Mouse (Mus musculus): ENCODE results near the gene Plekha4.
A peak's percentile ranks its signal among the peaks of the same experiment; 100 is the strongest.

Plekha4 gene

GRCm38 (mm10) chr7:45573954-45574353 is 47.8 kb downstream of the Plekha4 start:
- DNase-seq = no peak

DNA sequence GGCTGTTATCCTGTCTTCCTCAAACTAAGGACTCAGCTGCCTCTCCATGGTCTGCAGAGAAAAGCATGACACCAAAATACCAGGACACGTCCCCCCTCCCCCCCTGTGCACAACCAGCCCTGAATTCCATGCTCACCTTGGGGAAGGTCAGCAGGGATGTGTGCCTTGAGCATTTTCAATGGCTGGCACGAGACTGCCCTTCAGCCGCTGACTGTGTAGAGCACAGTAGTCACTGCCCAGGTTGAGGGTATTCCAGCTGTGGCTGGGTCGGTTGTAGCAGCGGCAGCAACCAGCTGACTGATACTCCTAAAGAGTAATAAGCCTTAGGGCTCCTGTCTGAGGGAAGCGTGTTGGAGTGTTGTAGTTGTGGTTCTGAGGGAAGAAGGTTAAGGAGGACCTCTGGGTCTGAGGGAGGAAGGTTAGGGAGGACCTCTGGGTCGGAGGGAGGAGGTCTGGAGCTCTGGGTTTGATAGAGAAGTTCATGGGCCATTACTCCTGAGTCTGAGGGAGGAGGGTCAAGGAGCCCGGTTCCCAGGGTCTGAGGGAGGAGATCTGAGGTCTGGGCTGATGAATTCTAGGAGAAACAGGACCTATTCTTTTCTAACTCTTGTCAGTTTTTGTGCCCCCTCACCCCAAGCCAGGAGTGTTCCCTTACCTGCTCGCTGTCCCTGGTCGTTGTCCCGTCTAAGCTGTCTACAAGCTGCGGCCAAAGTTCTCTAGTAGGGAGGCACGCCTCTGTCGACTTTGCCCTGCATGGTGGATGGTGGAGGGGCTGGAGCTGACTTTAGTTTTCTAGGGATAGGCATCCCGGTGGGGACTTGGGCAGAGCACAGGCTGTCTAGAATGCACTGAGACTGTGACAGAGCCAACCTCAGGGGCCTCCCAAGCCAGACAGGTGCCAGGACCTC is 48.6 kb downstream of the Plekha4 start:
- DNase-seq = no peak

DNA sequence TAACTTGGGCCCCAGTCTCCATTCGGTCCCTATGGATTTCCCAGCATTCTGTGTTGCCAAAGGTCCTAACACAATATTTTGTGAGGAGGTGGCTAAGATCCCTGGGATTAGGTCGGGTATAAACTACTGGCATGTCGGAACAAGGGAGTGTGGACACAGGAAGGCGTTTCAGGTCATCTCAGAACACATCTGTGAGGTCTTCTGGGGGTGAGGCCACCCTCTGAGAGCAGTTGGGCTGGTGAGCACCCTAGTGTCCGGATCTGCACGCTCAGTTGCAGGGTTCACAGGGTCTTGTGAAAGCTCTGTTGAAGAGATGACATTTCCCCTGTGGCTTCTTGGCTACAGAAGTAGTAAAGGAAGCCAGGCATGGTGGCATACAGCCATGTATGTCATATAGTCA is 59.8 kb downstream of the Plekha4 start:
- no peak for DNase-seq

GRCm38 (mm10) chr7:45587631-45588592 is 61.8 kb downstream of the Plekha4 start:
- no peak for DNase-seq

DNA sequence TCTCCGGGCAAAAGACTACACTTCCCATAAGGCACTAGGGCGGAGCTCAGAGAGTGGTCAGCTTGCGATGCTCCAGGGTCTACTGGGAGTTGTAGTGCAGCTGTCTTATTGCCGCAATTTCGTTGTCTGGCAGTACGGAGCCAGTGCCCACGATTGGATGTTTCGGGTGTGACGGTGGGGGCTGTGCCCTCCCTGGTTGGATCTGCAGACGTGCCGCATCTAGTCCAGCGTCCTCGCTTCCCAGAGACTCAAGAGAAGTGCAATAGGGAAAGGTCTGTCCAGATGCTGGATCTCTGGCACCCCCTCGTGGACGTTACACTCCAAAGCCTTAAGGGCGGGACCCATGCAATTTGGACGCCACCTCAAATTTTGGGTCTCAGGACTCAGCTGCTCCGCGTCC is 63.0 kb downstream of the Plekha4 start:
- DNase-seq = peak; percentile 95 to 96

DNA sequence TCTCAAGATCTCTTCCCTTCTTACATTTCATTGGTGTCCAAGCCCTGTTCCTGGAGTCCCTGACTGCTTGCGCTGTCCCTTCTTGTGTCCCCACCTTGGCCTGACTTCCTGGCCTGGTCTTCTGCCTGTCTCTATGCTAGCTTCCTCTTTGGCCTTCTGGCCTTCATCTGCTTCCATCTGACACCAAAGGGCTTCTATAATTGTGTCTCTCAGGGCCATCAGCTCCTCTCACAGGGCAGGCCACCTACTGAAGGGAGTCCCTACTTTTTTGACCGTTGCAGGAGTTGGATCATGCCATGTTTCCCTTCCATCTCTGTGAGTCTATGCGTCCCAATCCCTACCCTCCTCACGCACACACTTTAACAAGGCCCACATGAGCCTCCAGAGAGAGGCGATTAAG is 63.8 kb downstream of the Plekha4 start:
- no peak for DNase-seq

DNA sequence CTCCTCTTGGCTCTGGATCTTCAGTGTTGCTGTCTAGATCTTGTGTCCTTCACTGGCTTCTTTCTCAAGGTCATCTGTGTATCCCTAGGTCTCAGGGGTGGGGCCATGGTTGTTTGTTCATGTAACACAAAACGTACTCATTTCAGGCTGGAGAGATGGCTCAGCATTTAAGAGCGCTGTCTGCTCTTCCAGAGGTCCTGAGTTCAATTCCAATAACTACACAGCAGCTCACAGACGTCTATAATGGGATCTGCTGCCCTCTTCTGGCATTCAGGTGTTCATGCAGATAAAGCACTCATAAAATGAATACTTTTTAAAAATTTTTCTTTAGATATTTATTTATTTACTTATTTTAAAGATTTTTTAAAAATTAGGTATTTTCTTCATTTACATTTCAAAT is 64.7 kb downstream of the Plekha4 start:
- DNase-seq = peak in 1 of 2 experiments; percentile 21

DNA sequence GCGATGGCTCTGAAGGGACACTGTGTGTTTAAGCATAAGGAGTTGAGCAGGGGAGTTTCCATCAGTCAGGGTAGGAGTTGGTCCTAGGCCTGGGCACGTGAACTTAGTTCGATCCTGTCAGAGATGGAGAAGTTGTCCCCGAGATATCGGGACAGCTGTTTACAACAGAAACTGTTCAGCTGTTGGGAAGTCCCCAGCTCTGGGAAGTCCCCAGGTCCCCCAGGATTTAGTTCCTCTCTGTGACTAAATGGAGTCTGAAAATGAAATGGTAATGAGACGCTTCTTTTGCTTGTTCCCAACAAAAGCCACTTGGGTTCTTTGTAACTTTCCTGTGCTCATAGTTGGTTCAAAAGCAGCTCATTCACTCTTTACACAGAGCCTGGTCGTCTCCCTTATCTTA is 65.8 kb downstream of the Plekha4 start:
- no peak for DNase-seq

- DNase-seq = peak; percentile 82 to 83
Observed at GRCm38 (mm10) chr7:45593118-45593815, 67.1 kb downstream of the Plekha4 start.

- no peak for DNase-seq
Observed at GRCm38 (mm10) chr7:45595176-45595575, 69.0 kb downstream of the Plekha4 start.

GRCm38 (mm10) chr7:45596107-45596506 is 70.0 kb downstream of the Plekha4 start:
- no peak for DNase-seq

DNA sequence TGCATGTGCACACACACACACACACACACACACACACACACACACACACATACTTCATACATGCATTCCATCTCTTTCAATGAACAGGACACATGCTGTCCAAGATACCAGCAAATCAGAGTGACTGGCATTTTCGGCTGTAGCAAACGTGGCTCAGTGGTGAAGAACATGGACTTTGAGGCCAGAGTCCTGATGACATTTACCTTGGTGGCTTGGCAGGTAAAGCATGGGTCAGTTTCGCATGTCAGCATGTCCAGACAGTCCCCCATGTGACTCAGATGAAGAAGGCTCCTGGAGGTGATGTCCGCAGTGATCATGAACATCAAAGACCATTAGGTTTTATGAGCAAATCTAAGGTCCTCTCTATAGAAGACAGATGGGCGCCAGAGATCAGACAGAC is 70.9 kb downstream of the Plekha4 start:
- DNase-seq = no peak

DNA sequence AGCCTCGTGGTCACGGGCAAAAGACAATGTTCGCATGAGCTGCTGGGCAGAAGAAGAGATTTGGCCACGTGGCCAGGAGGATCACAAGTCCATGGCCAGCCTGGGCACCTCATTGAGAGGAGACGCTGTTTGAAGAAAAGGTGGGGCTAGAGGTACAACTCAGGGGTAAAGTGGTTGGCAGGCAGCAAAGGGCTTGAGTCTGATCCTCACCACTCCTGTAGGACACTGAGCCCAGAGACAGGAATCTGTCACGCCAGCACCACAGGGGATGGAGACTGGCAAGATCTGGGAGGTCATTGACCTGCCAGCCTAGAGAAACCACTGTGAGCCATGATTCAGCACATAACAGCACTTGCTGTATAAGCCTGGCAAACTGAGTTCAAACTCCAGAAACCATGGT is 71.4 kb downstream of the Plekha4 start:
- peak in 1 of 2 experiments; percentile 31 for DNase-seq

- no peak for DNase-seq
Observed at GRCm38 (mm10) chr7:45598960-45599879, 73.1 kb downstream of the Plekha4 start.
